Mouse (Mus musculus) spleen, adult 2 months (tissue): Measurements from ENCODE around the gene Slc39a11. TPM values are rescaled to one million over a fixed set of nuclear protein-coding genes. Genes with fewer than 3 reads are reported as not detected.

Source experiments
- DNase-seq, 2 experiments: peaks; one replicate each; pipeline versions ENCODE4 v3.0.0 to v3.0.0-alpha.2; 2012 to 2021; ENCODE audit warnings: low spot score in 2 of 2, low read depth in 1 of 2
- H3K27ac ChIP-seq: fragments of 200-500 bp; 2 replicates; pipeline ENCODE4 v1.5.1; 2012; ENCODE audit warnings: low read length, inconsistent platforms; ENCODE audit not compliant: insufficient read depth
- H3K27me3 ChIP-seq: fragments of 200-500 bp; 2 replicates; pipeline ENCODE4 v1.6.1; 2012; ENCODE audit warnings: mild to moderate bottlenecking, moderate library complexity, low read length, inconsistent platforms; ENCODE audit not compliant: control insufficient read depth, insufficient read depth
- H3K36me3 ChIP-seq: fragments of 200-500 bp; 2 replicates; pipeline ENCODE4 v1.6.1; 2012; ENCODE audit warnings: mild to moderate bottlenecking, low read length, inconsistent platforms; ENCODE audit not compliant: control insufficient read depth, insufficient read depth
- H3K4me1 ChIP-seq: fragments of 200-500 bp; 2 replicates; pipeline ENCODE4 v1.6.1; 2011; ENCODE audit warnings: inconsistent platforms; ENCODE audit not compliant: control insufficient read depth, insufficient read depth, insufficient read length
- H3K4me3 ChIP-seq: fragments of 200-500 bp; 2 replicates; pipeline ENCODE4 v1.5.1; 2011; ENCODE audit warnings: mild to moderate bottlenecking, inconsistent platforms; ENCODE audit not compliant: insufficient read depth, insufficient read length; ENCODE audit errors: extremely low read depth
- CTCF ChIP-seq: fragments of 200-500 bp; IDR thresholded peaks from 2 replicates; pipeline ENCODE4 v1.5.1; 2011; ENCODE audit warnings: mild to moderate bottlenecking, inconsistent platforms; ENCODE audit not compliant: insufficient read depth, insufficient read length, insufficient replicate concordance; ENCODE audit errors: extremely low read depth
- POLR2A ChIP-seq: fragments of 200-500 bp; IDR thresholded peaks from 2 replicates; pipeline ENCODE4 v1.6.1; 2011; ENCODE audit warnings: low read depth, low read length, inconsistent platforms
- WGBS: fragments of 180-500 bp; shearing (Covaris S2); methylation state at CpG from one replicate; pipeline ENCODE4 v1.1.7; 2018; 5-methylcytosine and 5-hydroxymethylcytosine counted together
- polyA plus RNA-seq: library from polyadenylated mRNA; depleted of rRNA; stranded (reverse); fragments of >200 nt; gene quantifications from 2 replicates; pipeline ENCODE4 v1.2.3, GENCODE M21; 2012

The Slc39a11 gene
- polyA plus RNA-seq, 1 experiment = 11.6 TPM

DNA sequence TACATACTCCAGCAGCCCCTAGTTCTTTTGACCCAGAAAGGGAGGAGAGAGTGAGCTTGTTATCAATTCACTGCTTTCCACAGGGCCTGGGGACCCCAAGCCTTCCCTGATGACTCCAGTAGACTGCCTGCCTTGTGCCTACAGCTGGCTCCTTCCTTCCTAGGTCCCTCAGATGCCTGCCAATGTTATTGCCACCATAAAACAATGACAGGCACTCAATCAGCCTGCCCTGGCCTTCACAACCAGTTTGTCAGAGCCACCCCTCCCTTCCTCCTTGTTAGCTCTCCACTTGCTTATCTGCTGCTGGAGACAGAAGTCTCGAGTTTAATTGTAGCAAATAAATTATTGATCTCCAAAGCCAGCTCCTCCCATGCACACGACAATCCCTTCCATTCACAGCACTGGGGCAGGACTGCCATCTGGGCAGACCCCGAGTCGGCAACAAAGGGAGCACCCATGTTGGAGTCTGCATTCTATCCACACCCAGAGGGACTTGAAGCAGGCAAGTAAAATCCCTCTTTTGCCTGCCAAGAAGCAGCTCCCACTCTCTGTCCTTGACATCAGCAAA is 426.0 kb downstream of the Slc39a11 start:
- no peak for TF ChIP-seq POLR2A
- no peak for TF ChIP-seq CTCF
- no peak overlapping the region for H3K27ac ChIP-seq

DNA sequence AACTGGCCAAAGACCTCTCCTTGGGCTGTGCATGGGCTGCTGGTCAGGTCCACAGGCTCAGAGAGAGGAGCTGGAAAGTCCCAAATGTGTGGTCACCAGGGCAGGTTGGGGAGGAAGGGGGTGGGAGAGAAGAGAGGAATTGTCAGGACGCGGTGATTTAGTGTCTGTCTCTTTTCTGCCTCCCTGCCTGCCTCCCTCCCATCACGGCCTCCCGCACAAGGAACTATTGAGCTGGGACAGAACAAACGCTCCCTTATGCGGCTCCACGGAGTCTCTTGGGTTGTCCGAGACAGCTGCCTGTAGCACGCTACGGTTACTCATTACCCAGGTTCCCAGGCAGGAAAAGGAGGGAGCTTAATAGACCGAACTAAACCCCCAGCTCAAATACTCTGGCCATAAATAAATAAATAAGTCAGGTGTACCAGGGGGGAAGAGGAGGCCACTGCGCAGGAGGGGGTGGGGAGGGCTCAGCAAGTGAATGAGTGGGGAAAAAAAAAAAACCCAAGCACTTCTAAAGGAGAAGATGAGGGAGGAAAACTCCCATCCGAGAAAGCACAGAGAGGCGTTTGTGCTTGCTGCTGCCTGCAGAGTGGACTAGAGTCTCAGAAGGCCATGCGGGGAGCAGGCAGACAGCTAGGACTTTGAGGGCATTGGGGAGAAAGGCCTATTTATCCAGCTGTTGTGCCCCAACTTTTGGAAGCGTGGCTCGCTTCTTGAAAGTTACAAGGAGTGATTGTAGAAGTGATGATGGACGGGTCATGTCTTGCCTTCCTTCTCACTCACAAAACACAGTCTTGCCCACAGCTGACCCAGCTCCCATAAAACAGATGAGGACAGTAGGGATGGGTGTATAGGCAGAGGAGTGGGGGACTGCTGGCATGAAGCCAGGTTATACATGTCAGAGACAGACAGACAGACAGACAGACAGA is 428.3 kb downstream of the Slc39a11 start:
- Histone ChIP-seq H3K36me3 (no peaks in the 10 kb centered on the region), H3K4me1 (no peaks in the 10 kb centered on the region), H3K27ac (no peak overlapping the region; the same call in 1 of the 2 replicates), H3K27me3 (no peaks in the 10 kb centered on the region), H3K4me3 (no peak overlapping the region)
- 64% methylated on average over 18 of the region's 18 CpGs for WGBS
- no peak for DNase-seq
- TF ChIP-seq CTCF (no peak), POLR2A (no peak)

More for the DNA sequence above, 426.0 kb downstream of the Slc39a11 start:
- H3K36me3 ChIP-seq = no peaks in the 10 kb centered on the region
- no peak for DNase-seq
- H3K4me3 ChIP-seq = no peak overlapping the region
- no peaks in the 10 kb centered on the region for H3K4me1 ChIP-seq
- 45% methylated on average over 4 of the region's 4 CpGs for WGBS
- no peaks in the 10 kb centered on the region for H3K27me3 ChIP-seq

DNA sequence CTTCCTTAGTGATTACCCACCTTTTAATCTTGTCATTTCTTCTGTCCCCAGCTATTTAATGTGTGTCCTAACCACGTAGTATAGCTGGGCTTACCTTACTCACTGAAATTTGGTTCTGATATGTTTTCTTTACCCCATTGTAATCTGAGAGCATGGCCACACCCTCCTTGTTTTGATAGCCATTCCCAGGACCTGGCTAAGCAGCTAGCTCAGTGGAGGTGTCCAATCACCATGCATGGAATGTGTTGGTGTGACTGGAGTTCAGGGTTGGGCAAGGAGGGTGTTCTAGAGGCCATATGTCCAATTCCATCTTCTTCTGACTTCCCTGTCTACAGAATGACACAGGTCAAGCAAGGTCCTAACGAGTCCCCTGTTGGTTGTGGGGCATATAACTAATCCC is 429.2 kb downstream of the Slc39a11 start:
- 85% methylated on average over 2 of the region's 2 CpGs for WGBS

DNA sequence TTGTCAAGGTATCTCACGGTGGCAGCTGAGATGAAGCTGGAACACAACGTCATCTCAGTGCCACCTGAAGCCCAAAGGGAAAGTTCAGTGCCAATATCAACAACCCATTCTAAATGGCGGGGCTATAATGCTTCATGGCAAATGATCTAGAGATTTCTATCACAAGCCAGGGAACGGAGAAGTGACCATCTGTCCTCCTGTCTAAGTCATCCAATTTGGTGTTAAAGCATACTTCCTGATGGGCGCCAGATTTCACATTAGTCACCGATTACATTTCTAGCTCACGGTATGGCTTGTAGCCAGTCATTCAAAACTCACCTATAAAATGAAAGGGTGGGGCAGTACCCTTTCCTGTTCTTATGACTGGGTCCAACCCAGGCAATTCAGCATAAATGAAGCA is 435.1 kb downstream of the Slc39a11 start:
- no peak for DNase-seq
- WGBS = 84% methylated on average over 7 of the region's 7 CpGs

More for the DNA sequence above, 429.2 kb downstream of the Slc39a11 start:
- Histone ChIP-seq H3K36me3 (no peaks in the 10 kb centered on the region), H3K4me1 (no peaks in the 10 kb centered on the region), H3K4me3 (no peak overlapping the region), H3K27me3 (no peaks in the 10 kb centered on the region), H3K27ac (no peak overlapping the region)
- no peak for TF ChIP-seq POLR2A
- no peak for TF ChIP-seq CTCF
- no peak for DNase-seq

DNA sequence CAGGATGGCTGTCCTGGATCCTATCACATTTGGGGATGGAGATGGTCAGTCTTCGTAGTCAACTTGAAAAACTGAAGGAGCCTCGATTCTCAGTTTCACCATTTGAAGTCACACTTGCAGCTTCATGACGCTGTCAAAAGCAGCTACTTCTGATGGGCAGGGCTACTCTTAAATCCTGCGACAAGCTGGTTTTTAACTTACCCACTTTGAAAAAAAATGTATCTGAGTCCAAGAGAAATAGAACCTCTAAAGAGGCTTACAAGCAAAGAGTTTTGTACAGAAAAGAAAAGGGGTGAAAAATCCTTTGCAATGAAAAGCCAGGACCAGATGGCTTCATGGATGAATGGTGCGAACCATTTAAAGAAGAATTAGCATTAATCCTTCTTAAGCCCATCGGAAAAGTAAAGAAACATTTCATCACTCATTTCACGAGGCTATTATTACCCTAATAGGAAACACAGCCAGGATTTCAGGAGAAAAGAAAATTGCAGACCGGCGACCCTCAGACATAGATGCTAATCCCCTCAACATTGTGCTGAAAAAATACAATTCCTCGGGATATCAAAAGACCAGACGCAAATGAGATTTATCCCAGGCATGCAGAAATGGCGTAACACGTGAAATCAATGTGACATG is 437.4 kb downstream of the Slc39a11 start:
- no peak for TF ChIP-seq CTCF
- no peak for TF ChIP-seq POLR2A
- no peak overlapping the region for H3K27ac ChIP-seq
- H3K27me3 ChIP-seq = no peaks in the 10 kb centered on the region
- H3K4me3 ChIP-seq = no peak overlapping the region
- H3K36me3 ChIP-seq = no peaks in the 10 kb centered on the region
- no peak for DNase-seq
- H3K4me1 ChIP-seq = peaks cover 9% of the 10 kb centered on the region; the same call in 1 of the 2 replicates
- 87% methylated on average over 13 of the region's 13 CpGs for WGBS

More for the DNA sequence above, 435.1 kb downstream of the Slc39a11 start:
- H3K4me1 ChIP-seq = no peaks in the 10 kb centered on the region
- no peak for TF ChIP-seq CTCF
- TF ChIP-seq POLR2A = no peak
- H3K36me3 ChIP-seq = no peaks in the 10 kb centered on the region
- no peak overlapping the region for H3K27ac ChIP-seq
- H3K4me3 ChIP-seq = no peak overlapping the region
- no peaks in the 10 kb centered on the region for H3K27me3 ChIP-seq

DNA sequence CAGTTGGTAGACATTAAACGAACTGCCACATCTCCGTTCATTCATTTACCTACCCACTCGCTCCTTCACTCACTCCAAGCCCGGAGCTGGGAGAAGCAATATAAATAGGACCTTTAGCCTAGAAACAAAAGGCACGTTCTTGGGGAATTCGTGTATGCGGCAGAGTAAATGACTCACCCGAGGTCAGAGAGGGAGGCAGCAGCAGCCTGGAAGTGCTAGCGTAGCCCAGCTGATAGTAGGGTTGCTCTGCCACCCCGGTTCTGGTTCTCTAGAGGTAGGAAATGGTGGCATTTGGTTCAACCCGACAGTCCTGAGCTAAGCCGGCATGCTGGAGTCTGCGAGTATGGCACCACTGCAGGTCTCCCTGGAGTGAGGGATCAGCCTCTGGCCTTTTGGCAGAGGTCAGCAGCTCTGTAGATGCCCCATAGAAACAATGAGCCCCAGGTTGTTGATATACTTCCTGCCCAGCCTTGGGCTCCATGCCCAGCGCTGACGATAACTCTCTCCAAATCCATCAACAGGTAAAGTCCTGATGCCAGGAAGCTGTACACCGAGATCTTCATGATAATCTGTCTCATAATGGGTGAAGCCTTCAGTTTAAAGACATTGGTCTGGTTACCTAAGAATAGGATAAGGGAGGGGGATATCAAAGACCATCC is 440.5 kb downstream of the Slc39a11 start:
- H3K27me3 ChIP-seq = no peaks in the 10 kb centered on the region
- no peak overlapping the region for H3K4me3 ChIP-seq
- peaks cover 9% of the 10 kb centered on the region for H3K4me1 ChIP-seq
- H3K36me3 ChIP-seq = no peaks in the 10 kb centered on the region
- 77% methylated on average over 16 of the region's 16 CpGs for WGBS
- DNase-seq = no peak
- TF ChIP-seq POLR2A (no peak), CTCF (no peak)
- H3K27ac ChIP-seq = no peak overlapping the region
